Mouse (Mus musculus): ENCODE measurements at regions not wholly inside any gene's neighbourhood (a gene's known extent, or its start where the extent isn't known, plus 50 kb on each side); places are given as distances from the start of the nearest gene placed in this dataset.

- DNase-seq = peak; percentile 90
These were observed 139.8 kb downstream of the Gm9817 start for GRCm38 (mm10) chr13:45218251-45218650.

GRCm38 (mm10) chr13:45219671-45220070, 141.2 kb downstream of the Gm9817 start:
- no peak for DNase-seq

- no peak for DNase-seq
These were observed 152.3 kb downstream of the Gm9817 start for GRCm38 (mm10) chr13:45230804-45231203.

GRCm38 (mm10) chr13:45235236-45235635, 154.3 kb upstream of the Mylip start:
- no peak for DNase-seq

- no peak for DNase-seq
These were observed 151.3 kb upstream of the Mylip start for GRCm38 (mm10) chr13:45238258-45238657.

GRCm38 (mm10) chr13:45239153-45239552, 150.4 kb upstream of the Mylip start:
- peak; percentile 86 for DNase-seq

GRCm38 (mm10) chr13:45240009-45240653, 149.4 kb upstream of the Mylip start:
- peak; percentile 51 for DNase-seq

GRCm38 (mm10) chr13:45242261-45242660, 147.3 kb upstream of the Mylip start:
- peak; percentile 61 for DNase-seq

- no peak for DNase-seq
These were observed 146.8 kb upstream of the Mylip start for GRCm38 (mm10) chr13:45242750-45243149.

- no peak for DNase-seq
These were observed 143.9 kb upstream of the Mylip start for GRCm38 (mm10) chr13:45245651-45246050.

GRCm38 (mm10) chr13:45246341-45246740, 143.2 kb upstream of the Mylip start:
- peak; percentile 87 for DNase-seq

GRCm38 (mm10) chr13:45250028-45250427, 139.5 kb upstream of the Mylip start:
- DNase-seq = no peak

- DNase-seq = no peak
These were observed 138.5 kb upstream of the Mylip start for GRCm38 (mm10) chr13:45251068-45251467.

- peak; percentile 90 for DNase-seq
These were observed 137.4 kb upstream of the Mylip start for GRCm38 (mm10) chr13:45252126-45252525.

GRCm38 (mm10) chr13:45253221-45253620, 136.3 kb upstream of the Mylip start:
- no peak for DNase-seq

GRCm38 (mm10) chr13:45255277-45255676, 134.3 kb upstream of the Mylip start:
- peak; percentile 57 for DNase-seq

- peak; percentile 70 for DNase-seq
These were observed 127.5 kb upstream of the Mylip start for GRCm38 (mm10) chr13:45262011-45262410.

- no peak for DNase-seq
These were observed 123.1 kb upstream of the Mylip start for GRCm38 (mm10) chr13:45266287-45267064.

- no peak for DNase-seq
These were observed 122.1 kb upstream of the Mylip start for GRCm38 (mm10) chr13:45267446-45267845.

GRCm38 (mm10) chr13:45267906-45268305, 121.6 kb upstream of the Mylip start:
- DNase-seq = no peak

GRCm38 (mm10) chr13:45274261-45274884, 115.2 kb upstream of the Mylip start:
- peak; percentile 89 for DNase-seq

- DNase-seq = no peak
These were observed 114.2 kb upstream of the Mylip start for GRCm38 (mm10) chr13:45275391-45275790.

- DNase-seq = no peak
These were observed 111.6 kb upstream of the Mylip start for GRCm38 (mm10) chr13:45277842-45278416.

- no peak for DNase-seq
These were observed 108.4 kb upstream of the Mylip start for GRCm38 (mm10) chr13:45281106-45281505.

Data from kidney, adult 9 months (tissue).